ENCODE assay signal across 9 mouse cellular contexts in genomic region chr4:148166986-148167385, GRCm38 (mm10). TPM values are rescaled to one million over a fixed set of nuclear protein-coding genes. Genes with fewer than 3 reads are reported as not detected.
DNase-seq lines count a peak whose midpoint lies in the region; ATAC-seq and TF ChIP-seq lines count a peak whose summit lies in the region.
"Had no signal": no experiment of that assay in that cellular context is flagged by ENCODE, and none has a peak within 500 bp of the region (broad histone marks: within the 10 kb centered on the region; RNA-seq: fewer than 3 reads in every experiment).

No protein-coding gene starts in this region.

- H3K9me3 ChIP-seq in forebrain, embryonic 11.5 days (ENCODE audit: control insufficient read depth, low read length) = no peaks in the 10 kb centered on the region
- H3K9me3 ChIP-seq in hindbrain, embryonic 14.5 days (ENCODE audit: control insufficient read depth, low read length) = no peaks in the 10 kb centered on the region
- H3K9me3 ChIP-seq in midbrain, embryonic 11.5 days (ENCODE audit: control insufficient read depth, low read length) = no peaks in the 10 kb centered on the region

- TF ChIP-seq POLR2A in brain, embryonic 14.5 days (IDR thresholded peaks at IDR 0.05; ENCODE audit: borderline replicate concordance, extremely low read depth, insufficient read depth, insufficient read length, poor library complexity, severe bottlenecking) = no peak

- peak; percentile 66 for TF ChIP-seq CTCF in gastrocnemius, adult 2 months (IDR thresholded peaks at IDR 0.05)
- peak; percentile 68 for TF ChIP-seq CTCF in brain, embryonic 14.5 days (IDR thresholded peaks at IDR 0.05; ENCODE audit: borderline replicate concordance, extremely low read depth, insufficient read depth, insufficient read length)

- 19% methylated on average over 4 of the region's 4 CpGs for WGBS in forebrain, embryonic 11.5 days
- WGBS in hindbrain, embryonic 14.5 days = 24% methylated on average over 4 of the region's 4 CpGs
- WGBS in midbrain, embryonic 11.5 days = 28% methylated on average over 4 of the region's 4 CpGs

- H3K4me1 ChIP-seq in forebrain, embryonic 11.5 days (replicated peaks; ENCODE audit: control insufficient read depth, insufficient read depth, low read length) = peaks cover 7% of the 10 kb centered on the region
- peaks cover 21% of the 10 kb centered on the region for H3K4me1 ChIP-seq in hindbrain, embryonic 14.5 days (replicated peaks; ENCODE audit: control insufficient read depth, insufficient read depth, low read length)
- H3K4me1 ChIP-seq in midbrain, embryonic 11.5 days (ENCODE audit: control insufficient read depth, insufficient read depth, low read length) = peaks cover 14% of the 10 kb centered on the region

- intact Hi-C loops in gastrocnemius, adult 2 months (cut with DNase I) = no loop called here
- intact Hi-C loops in left cerebral cortex, postnatal 4 days (cut with DNase I) = no loop called here

- peak overlapping the region; percentile 12; the same call in 1 of the 2 replicates for H3K4me2 ChIP-seq in forebrain, embryonic 11.5 days (ENCODE audit: low read depth, low read length, severe bottlenecking)
- peak overlapping the region; percentile 39 for H3K4me2 ChIP-seq in hindbrain, embryonic 14.5 days (replicated peaks)
- H3K4me2 ChIP-seq in midbrain, embryonic 11.5 days = peak overlapping the region; percentile 17; the same call in 1 of the 2 replicates

- H3K4me3 ChIP-seq in gastrocnemius, adult 2 months = peak overlapping the region; percentile 24; the same call in 1 of the 2 replicates
- no peak overlapping the region for H3K4me3 ChIP-seq in forebrain, embryonic 11.5 days (ENCODE audit: low read depth, low read length)
- no peak overlapping the region; the same call in 1 of the 2 replicates for H3K4me3 ChIP-seq in hindbrain, embryonic 14.5 days (replicated peaks; ENCODE audit: low read length)
- H3K4me3 ChIP-seq in midbrain, embryonic 11.5 days (ENCODE audit: low read depth, low read length) = no peak overlapping the region

- H3K27me3 ChIP-seq in forebrain, embryonic 11.5 days (ENCODE audit: control insufficient read depth, insufficient read depth, low read length) = peaks cover 58% of the 10 kb centered on the region
- H3K27me3 ChIP-seq in hindbrain, embryonic 14.5 days (ENCODE audit: control insufficient read depth, insufficient read depth, low read length) = peaks cover 55% of the 10 kb centered on the region
- H3K27me3 ChIP-seq in midbrain, embryonic 11.5 days (ENCODE audit: control insufficient read depth, insufficient read depth, low read length) = peaks cover 59% of the 10 kb centered on the region
- H3K27me3 ChIP-seq: Patski had no signal

- H3K36me3 ChIP-seq in forebrain, embryonic 11.5 days (ENCODE audit: control insufficient read depth, insufficient read depth, low read length) = no peaks in the 10 kb centered on the region
- no peaks in the 10 kb centered on the region for H3K36me3 ChIP-seq in hindbrain, embryonic 14.5 days (replicated peaks; ENCODE audit: control insufficient read depth, insufficient read depth)
- no peaks in the 10 kb centered on the region for H3K36me3 ChIP-seq in midbrain, embryonic 11.5 days (ENCODE audit: control insufficient read depth, insufficient read depth, low read length)

- H3K9ac ChIP-seq in forebrain, embryonic 11.5 days (ENCODE audit: low read length) = no peak overlapping the region
- 0 out of 2 replicates have a peak overlapping the region, but pooled peaks have one; percentile 20 for H3K9ac ChIP-seq in hindbrain, embryonic 14.5 days
- no peak overlapping the region; the same call in 1 of the 2 replicates for H3K9ac ChIP-seq in midbrain, embryonic 11.5 days (ENCODE audit: low read length)

- peak; percentile 80 for DNase-seq in gastrocnemius, adult 2 months
- DNase-seq in gastrocnemius, adult 8-10 months (ENCODE audit: low spot score in 2 of 2) = no peak
- peak; percentile 71 for DNase-seq in brain, embryonic 14.5 days (ENCODE audit: low read depth)
- peak; percentile 81 for DNase-seq in forebrain, embryonic 11.5 days (ENCODE audit: low spot score)
- DNase-seq in hindbrain, embryonic 14.5 days (ENCODE audit: low spot score) = no peak
- peak; percentile 82 for DNase-seq in left cerebral cortex, postnatal 4 days
- DNase-seq in midbrain, embryonic 11.5 days (ENCODE audit: low spot score, missing footprints) = peak; percentile 93
- DNase-seq in spleen, postnatal 36 days (ENCODE audit: low spot score in 2 of 2) = peak; percentile 49 to 60

- H3K27ac ChIP-seq in gastrocnemius, adult 2 months = no peak overlapping the region
- H3K27ac ChIP-seq in forebrain, embryonic 11.5 days (ENCODE audit: low read depth, low read length) = no peak overlapping the region
- peak overlapping the region; percentile 69 for H3K27ac ChIP-seq in hindbrain, embryonic 14.5 days
- H3K27ac ChIP-seq in midbrain, embryonic 11.5 days (ENCODE audit: low read depth, low read length) = no peak overlapping the region

- no peak for ATAC-seq in forebrain, embryonic 11.5 days (replicated peaks; ENCODE audit: low FRiP score)
- 0 out of 2 replicates have a peak, but pooled peaks have one; percentile 16 for ATAC-seq in hindbrain, embryonic 14.5 days (ENCODE audit: low FRiP score)
- 0 out of 2 replicates have a peak, but pooled peaks have one; percentile 10 for ATAC-seq in midbrain, embryonic 11.5 days (ENCODE audit: low FRiP score)
- ATAC-seq: Patski had no signal

RNA-seq across cellular contexts. Expression of gene Fbxo2, which starts 6.6 kb away (rescaled TPM):
- under 1 TPM in 1 of 2 experiments, not detected in 1; 0.43 TPM for total RNA-seq in gastrocnemius, adult 2 months (2021)
- under 1 TPM in 3 of 4 experiments, not detected in 1; 0.36 to 0.67 (median 0.48) TPM for total RNA-seq in gastrocnemius, adult 8-10 months (2022)
- polyA plus RNA-seq in brain, embryonic 14.5 days (2012; rRNA removed) = 2.6 and 5.1 TPM in 2 replicates
- polyA plus RNA-seq in forebrain, embryonic 11.5 days (2014; fragmentation: Nextera tagmentation; extraction: Ambion mirVana) = 0.87 and 0.91 TPM in 2 replicates
- 13.1 and 14.0 TPM in 2 replicates for polyA plus RNA-seq in hindbrain, embryonic 14.5 days (2014; fragmentation: Nextera tagmentation; extraction: Ambion mirVana)
- total RNA-seq in left cerebral cortex, postnatal 4 days (2021) = 10 to 100 TPM; 10.7 to 13.4 TPM
- 0.58 and 1.1 TPM in 2 replicates for polyA plus RNA-seq in midbrain, embryonic 11.5 days (2014; fragmentation: Nextera tagmentation; extraction: Ambion mirVana)

RNA-seq across cellular contexts. Expression of gene Fbxo44, which starts 6.7 kb away (rescaled TPM):
- total RNA-seq in gastrocnemius, adult 2 months (2021) = 1 to 10 TPM; 7.5 to 9.7 TPM
- 10 to 100 TPM in 1 of 4 experiments, 1 to 10 TPM in 3; 7.3 to 11.0 (median 8.3) TPM for total RNA-seq in gastrocnemius, adult 8-10 months (2022)
- 122 and 144 TPM in 2 replicates for polyA plus RNA-seq in brain, embryonic 14.5 days (2012; rRNA removed)
- polyA plus RNA-seq in forebrain, embryonic 11.5 days (2014; fragmentation: Nextera tagmentation; extraction: Ambion mirVana) = 44.9 and 45.0 TPM in 2 replicates
- 98.6 and 101 TPM in 2 replicates for polyA plus RNA-seq in hindbrain, embryonic 14.5 days (2014; fragmentation: Nextera tagmentation; extraction: Ambion mirVana)
- 10 to 100 TPM; 56.2 to 66.9 TPM for total RNA-seq in left cerebral cortex, postnatal 4 days (2021)
- 65.3 and 71.4 TPM in 2 replicates for polyA plus RNA-seq in midbrain, embryonic 11.5 days (2014; fragmentation: Nextera tagmentation; extraction: Ambion mirVana)

RNA-seq across cellular contexts. Expression of gene Fbxo6, which starts 15.0 kb away (rescaled TPM):
- 10 to 100 TPM; 36.8 to 46.4 TPM for total RNA-seq in gastrocnemius, adult 2 months (2021)
- 10 to 100 TPM; 44.3 to 53.2 (median 47.5) TPM for total RNA-seq in gastrocnemius, adult 8-10 months (2022)
- polyA plus RNA-seq in brain, embryonic 14.5 days (2012; rRNA removed) = 18.1 and 25.3 TPM in 2 replicates
- polyA plus RNA-seq in forebrain, embryonic 11.5 days (2014; fragmentation: Nextera tagmentation; extraction: Ambion mirVana) = 10.2 and 13.6 TPM in 2 replicates
- 18.1 and 18.3 TPM in 2 replicates for polyA plus RNA-seq in hindbrain, embryonic 14.5 days (2014; fragmentation: Nextera tagmentation; extraction: Ambion mirVana)
- total RNA-seq in left cerebral cortex, postnatal 4 days (2021) = 10 to 100 TPM; 21.2 to 21.8 TPM
- polyA plus RNA-seq in midbrain, embryonic 11.5 days (2014; fragmentation: Nextera tagmentation; extraction: Ambion mirVana) = 13.1 and 14.2 TPM in 2 replicates

RNA-seq across cellular contexts. Expression of gene Draxin, which starts 36.5 kb away (rescaled TPM):
- under 1 TPM in 1 of 2 experiments, not detected in 1; 0.03 TPM for total RNA-seq in gastrocnemius, adult 2 months (2021)
- total RNA-seq in gastrocnemius, adult 8-10 months (2022) = not detected
- 54.9 and 73.0 TPM in 2 replicates for polyA plus RNA-seq in brain, embryonic 14.5 days (2012; rRNA removed)
- polyA plus RNA-seq in forebrain, embryonic 11.5 days (2014; fragmentation: Nextera tagmentation; extraction: Ambion mirVana) = 3.8 and 5.0 TPM in 2 replicates
- 16.9 and 17.4 TPM in 2 replicates for polyA plus RNA-seq in hindbrain, embryonic 14.5 days (2014; fragmentation: Nextera tagmentation; extraction: Ambion mirVana)
- total RNA-seq in left cerebral cortex, postnatal 4 days (2021) = 10 to 100 TPM; 41.9 to 46.4 TPM
- 11.5 and 12.7 TPM in 2 replicates for polyA plus RNA-seq in midbrain, embryonic 11.5 days (2014; fragmentation: Nextera tagmentation; extraction: Ambion mirVana)

RNA-seq across cellular contexts. Expression of gene Mad2l2, which starts 36.8 kb away (rescaled TPM):
- total RNA-seq in gastrocnemius, adult 2 months (2021) = 10 to 100 TPM; 10.3 to 18.0 TPM
- total RNA-seq in gastrocnemius, adult 8-10 months (2022) = 10 to 100 TPM; 11.6 to 19.1 (median 15.1) TPM
- 111 and 132 TPM in 2 replicates for polyA plus RNA-seq in brain, embryonic 14.5 days (2012; rRNA removed)
- polyA plus RNA-seq in forebrain, embryonic 11.5 days (2014; fragmentation: Nextera tagmentation; extraction: Ambion mirVana) = 68.5 and 75.0 TPM in 2 replicates
- polyA plus RNA-seq in hindbrain, embryonic 14.5 days (2014; fragmentation: Nextera tagmentation; extraction: Ambion mirVana) = 114 and 124 TPM in 2 replicates
- total RNA-seq in left cerebral cortex, postnatal 4 days (2021) = 10 to 100 TPM; 53.0 to 55.4 TPM
- polyA plus RNA-seq in midbrain, embryonic 11.5 days (2014; fragmentation: Nextera tagmentation; extraction: Ambion mirVana) = 82.7 and 83.6 TPM in 2 replicates

Comparison
In these comparisons a context has a peak if more than half of its experiments do, and no peak if none do; other contexts are left out.
1. DNase-seq: peak in gastrocnemius, adult 2 months (single experiment), brain, embryonic 14.5 days (single experiment), forebrain, embryonic 11.5 days (single experiment), left cerebral cortex, postnatal 4 days (single experiment), midbrain, embryonic 11.5 days (single experiment) and spleen, postnatal 36 days (2 of 2); none in gastrocnemius, adult 8-10 months (0 of 2) and hindbrain, embryonic 14.5 days (single experiment).
2. Peak in every context shown above with its lines, with median percentiles within 50 percentile points of each other: H3K4me2 ChIP-seq.